Mouse (Mus musculus) myocyte (in vitro differentiated cells): ENCODE data around the gene Ifi47. TPM values are rescaled to one million over a fixed set of nuclear protein-coding genes. Genes with fewer than 3 reads are reported as not detected.

Source experiments
- H3K27me3 ChIP-seq: one replicate; pipeline ENCODE4 v1.6.1; 2011; ENCODE audit not compliant: control insufficient read depth, insufficient read depth, insufficient read length
- H3K36me3 ChIP-seq: one replicate; pipeline ENCODE4 v1.6.1; 2011; ENCODE audit not compliant: control insufficient read depth, insufficient read depth
- H3K4me2 ChIP-seq: one replicate; pipeline ENCODE4 v1.6.1; 2011; ENCODE audit warnings: low read depth, control low read depth
- H3K4me3 ChIP-seq: one replicate; pipeline ENCODE4 v1.5.1; 2011; ENCODE audit warnings: mild to moderate bottlenecking, control low read depth, moderate library complexity
- H3K79me2 ChIP-seq: one replicate; pipeline ENCODE4 v1.6.1; 2011; ENCODE audit not compliant: control insufficient read depth, insufficient read depth
- H3ac ChIP-seq: one replicate; pipeline ENCODE4 v1.6.1; 2011; ENCODE audit not compliant: control insufficient read depth, insufficient read length
- CEBPB ChIP-seq: IDR thresholded peaks from 2 replicates; pipeline ENCODE4 v1.6.1; 2011; ENCODE audit warnings: mild to moderate bottlenecking, moderate library complexity; ENCODE audit not compliant: poor library complexity, insufficient read depth, severe bottlenecking
- E2F4 ChIP-seq: IDR thresholded peaks from one replicate; pipeline ENCODE4 v1.6.1; 2011; ENCODE audit warnings: mild to moderate bottlenecking, control low read depth, moderate library complexity; ENCODE audit not compliant: insufficient read depth
- MAX ChIP-seq: IDR thresholded peaks from one replicate; pipeline ENCODE4 v1.6.1; 2011; ENCODE audit warnings: low read depth, mild to moderate bottlenecking, control low read depth
- MYOD1 ChIP-seq, 3 experiments: IDR thresholded peaks; one replicate each; pipeline ENCODE4 v1.6.1; 2011; ENCODE audit warnings: control low read depth in 2 of 3, low read depth in 2 of 3, mild to moderate bottlenecking in 2 of 3, moderate library complexity in 1 of 3; ENCODE audit not compliant: insufficient read length in 2 of 3, control insufficient read depth in 1 of 3
- MYOG ChIP-seq, 3 experiments: IDR thresholded peaks; one replicate each; pipeline ENCODE4 v1.6.1; 2011; ENCODE audit warnings: control low read depth in 2 of 3, low read depth in 2 of 3, mild to moderate bottlenecking in 2 of 3; ENCODE audit not compliant: insufficient read length in 2 of 3, control insufficient read depth in 1 of 3, insufficient read depth in 1 of 3
- POLR2A ChIP-seq: IDR thresholded peaks from one replicate; pipeline ENCODE4 v1.6.1; 2011; ENCODE audit warnings: low read depth, mild to moderate bottlenecking, control low read depth, moderate library complexity; ENCODE audit not compliant: insufficient read length
- POLR2AphosphoS2 ChIP-seq: IDR thresholded peaks from one replicate; pipeline ENCODE4 v1.6.1; 2011; ENCODE audit warnings: low read depth, control low read depth; ENCODE audit not compliant: insufficient read length
- REST ChIP-seq: IDR thresholded peaks from one replicate; pipeline ENCODE4 v1.6.1; 2011; ENCODE audit warnings: mild to moderate bottlenecking, control low read depth, moderate library complexity; ENCODE audit not compliant: insufficient read depth, insufficient read length
- SRF ChIP-seq: IDR thresholded peaks from one replicate; pipeline ENCODE4 v1.6.1; 2011; ENCODE audit warnings: low read depth; ENCODE audit not compliant: control insufficient read depth, insufficient read length
- TCF12 ChIP-seq: IDR thresholded peaks from one replicate; pipeline ENCODE4 v1.6.1; 2011; ENCODE audit warnings: mild to moderate bottlenecking, control low read depth; ENCODE audit not compliant: poor library complexity, insufficient read depth, severe bottlenecking
- TCF3 ChIP-seq: IDR thresholded peaks from one replicate; pipeline ENCODE4 v1.6.1; 2011; ENCODE audit warnings: low read depth, control low read depth; ENCODE audit not compliant: insufficient read length
- USF1 ChIP-seq: IDR thresholded peaks from one replicate; pipeline ENCODE4 v1.6.1; 2011; ENCODE audit warnings: low read depth, mild to moderate bottlenecking, control low read depth, moderate library complexity
- polyA plus RNA-seq: library from polyadenylated mRNA; unstranded; fragments of >200 nt; fragmentation: generic; extraction: Trizol; gene quantifications from one replicate; pipeline ENCODE4 v1.2.1, GENCODE M21; 2012; ENCODE audit warnings: missing spikeins

Ifi47 gene
- polyA plus RNA-seq, 1 experiment: 1.00 TPM

DNA sequence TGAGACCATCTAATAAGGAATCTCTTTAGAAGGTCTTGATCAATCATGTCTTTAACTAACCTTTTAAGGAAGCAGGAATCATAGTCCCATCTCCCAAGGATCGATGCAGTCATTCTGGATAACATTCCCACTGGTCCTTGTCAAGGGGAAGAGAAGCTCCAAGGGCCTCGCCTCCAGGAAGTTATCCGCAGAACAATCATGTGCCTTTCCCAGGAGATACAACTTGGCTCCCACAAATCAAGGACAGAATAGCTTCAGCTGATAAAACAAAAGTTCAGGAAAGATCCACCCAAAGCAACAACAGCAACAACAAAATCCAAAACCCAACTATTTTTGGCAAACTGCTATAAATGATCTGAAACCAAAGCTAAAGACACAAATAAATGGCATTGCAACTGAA is 43.2 kb downstream of the Ifi47 start:
- TF ChIP-seq SRF (no peak), REST (no peak), TCF12 (no peak), POLR2A (no peak), E2F4 (no peak), USF1 (no peak)
- no peak overlapping the region for H3K4me2 ChIP-seq
- no peaks in the 10 kb centered on the region for H3K27me3 ChIP-seq
- H3K36me3 ChIP-seq: no peaks in the 10 kb centered on the region
- no peaks in the 10 kb centered on the region for H3K79me2 ChIP-seq
- H3K4me3 ChIP-seq: no peak overlapping the region
- no peak overlapping the region for H3ac ChIP-seq

GRCm38 (mm10) chr11:49124169-49124568 is 47.8 kb downstream of the Ifi47 start:
- Histone ChIP-seq H3ac (no peak overlapping the region), H3K4me2 (no peak overlapping the region), H3K27me3 (no peaks in the 10 kb centered on the region), H3K4me3 (no peak overlapping the region), H3K79me2 (no peaks in the 10 kb centered on the region), H3K36me3 (no peaks in the 10 kb centered on the region)
- TF ChIP-seq TCF3: no peak
- TF ChIP-seq POLR2A: no peak
- TF ChIP-seq CEBPB: no peak
- TF ChIP-seq TCF12: no peak
- TF ChIP-seq POLR2AphosphoS2: no peak
- TF ChIP-seq SRF: no peak
- TF ChIP-seq MYOD1 (IDR thresholded peaks at IDR 0.05; ENCODE audit: control insufficient read depth in 1 of 3, insufficient read length in 2 of 3, low read depth in 2 of 3): no peak
- TF ChIP-seq MYOG (IDR thresholded peaks at IDR 0.05; ENCODE audit: control insufficient read depth in 1 of 3, insufficient read depth in 1 of 3, insufficient read length in 2 of 3, low read depth in 2 of 3): no peak
- TF ChIP-seq E2F4: no peak
- no peak for TF ChIP-seq MAX
- no peak for TF ChIP-seq REST
- no peak for TF ChIP-seq USF1

- Histone ChIP-seq H3K79me2 (no peaks in the 10 kb centered on the region), H3K4me3 (no peak within 1 kb of the TSS), H3ac (no peak within 1 kb of the TSS), H3K4me2 (no peak within 1 kb of the TSS), H3K36me3 (no peaks in the 10 kb centered on the region), H3K27me3 (peaks cover 21% of the 10 kb centered on the region)
- no peak for TF ChIP-seq POLR2AphosphoS2
- no peak for TF ChIP-seq TCF3
- no peak for TF ChIP-seq USF1
- no peak for TF ChIP-seq E2F4
- no peak for TF ChIP-seq MYOG (IDR thresholded peaks at IDR 0.05; ENCODE audit: control insufficient read depth in 1 of 3, insufficient read depth in 1 of 3, insufficient read length in 2 of 3, low read depth in 2 of 3)
- TF ChIP-seq TCF12: no peak
- no peak for TF ChIP-seq CEBPB
- TF ChIP-seq SRF: no peak
- TF ChIP-seq REST: no peak
- no peak for TF ChIP-seq MAX
- TF ChIP-seq POLR2A: no peak
- TF ChIP-seq MYOD1 (IDR thresholded peaks at IDR 0.05; ENCODE audit: control insufficient read depth in 1 of 3, insufficient read length in 2 of 3, low read depth in 2 of 3): no peak
Observed at GRCm38 (mm10) chr11:49141974-49142373, 65.6 kb downstream of the Ifi47 start, which contains the start of gene Olfr1395. TSS of gene Olfr1395 (plus strand) at chr11:49142274.

Other genes with a start within 250 kb of the Ifi47 start
- gene Gm12184, start 249.9 kb upstream of the Ifi47 start, polyA plus RNA-seq: 13.2 TPM
- 6.9 TPM for gene Irgm1, start 204.9 kb upstream of the Ifi47 start, polyA plus RNA-seq
- not detected for gene Gm5431, start 174.4 kb upstream of the Ifi47 start, polyA plus RNA-seq
- 11.3 TPM for gene Psme2b, start 130.4 kb upstream of the Ifi47 start, polyA plus RNA-seq
- 0.05 TPM for gene Olfr56, start 97.7 kb upstream of the Ifi47 start, polyA plus RNA-seq
- gene 9930111J21Rik1, start 97.2 kb upstream of the Ifi47 start, polyA plus RNA-seq: 1.1 TPM
- gene Gm12185, start 84.4 kb upstream of the Ifi47 start, polyA plus RNA-seq: 0.10 TPM
- 0.04 TPM for gene Tgtp1, start 82.4 kb upstream of the Ifi47 start, polyA plus RNA-seq
- 1.4 TPM for gene 9930111J21Rik2, start 25.3 kb upstream of the Ifi47 start, polyA plus RNA-seq
- 0.16 TPM for gene Tgtp2, start 12.4 kb upstream of the Ifi47 start, polyA plus RNA-seq
- gene Olfr1396, start 38.3 kb downstream of the Ifi47 start, polyA plus RNA-seq: not detected
- gene Olfr1395, start 65.7 kb downstream of the Ifi47 start, polyA plus RNA-seq: not detected
- gene Olfr1394, start 77.8 kb downstream of the Ifi47 start, polyA plus RNA-seq: not detected
- not detected for gene Btnl9, start 110.6 kb downstream of the Ifi47 start, polyA plus RNA-seq
- gene Zfp62, start 126.7 kb downstream of the Ifi47 start, polyA plus RNA-seq: 5.6 TPM
- 45.8 TPM for gene Mgat1, start 167.6 kb downstream of the Ifi47 start, polyA plus RNA-seq
- gene Olfr1393, start 201.7 kb downstream of the Ifi47 start, polyA plus RNA-seq: not detected
- gene Olfr1392, start 208.7 kb downstream of the Ifi47 start, polyA plus RNA-seq: not detected
- not detected for gene Olfr10, start 228.2 kb downstream of the Ifi47 start, polyA plus RNA-seq
- not detected for gene Olfr1391, start 246.2 kb downstream of the Ifi47 start, polyA plus RNA-seq